Mouse (Mus musculus) E14TG2a.4 (cell line): ENCODE data around the gene Abcb9.

ENCODE experiments used
- H3K27me3 ChIP-seq: 2 replicates; pipeline ENCODE4 v1.6.1; 2014; ENCODE audit warnings: low read length, control low read depth; ENCODE audit not compliant: insufficient read depth
- H3K36me3 ChIP-seq: 2 replicates; pipeline ENCODE4 v1.6.1; 2014; ENCODE audit warnings: low read length, control low read depth; ENCODE audit not compliant: insufficient read depth
- H3K4me1 ChIP-seq: replicated peaks from 2 replicates; pipeline ENCODE4 v1.6.1; 2014; ENCODE audit warnings: low read depth, low read length, control low read depth
- H3K4me3 ChIP-seq: replicated peaks from 2 replicates; pipeline ENCODE4 v1.5.1; 2014; ENCODE audit warnings: mild to moderate bottlenecking, low read length
- H3K9me3 ChIP-seq: 2 replicates; pipeline ENCODE4 v1.6.1; 2014; ENCODE audit warnings: low read length, control low read depth
- CTCF ChIP-seq: conservative IDR thresholded peaks from 2 replicates; pipeline ENCODE4 v1.5.1; 2014; ENCODE audit warnings: low read length
- NANOG ChIP-seq: IDR thresholded peaks from 2 replicates; pipeline ENCODE4 v1.6.1; 2014; ENCODE audit warnings: borderline replicate concordance, low read length, mixed read lengths
- POU5F1 ChIP-seq: IDR thresholded peaks from 2 replicates; pipeline ENCODE4 v1.6.1; 2014; ENCODE audit warnings: low read length, borderline replicate concordance

The Abcb9 gene

DNA sequence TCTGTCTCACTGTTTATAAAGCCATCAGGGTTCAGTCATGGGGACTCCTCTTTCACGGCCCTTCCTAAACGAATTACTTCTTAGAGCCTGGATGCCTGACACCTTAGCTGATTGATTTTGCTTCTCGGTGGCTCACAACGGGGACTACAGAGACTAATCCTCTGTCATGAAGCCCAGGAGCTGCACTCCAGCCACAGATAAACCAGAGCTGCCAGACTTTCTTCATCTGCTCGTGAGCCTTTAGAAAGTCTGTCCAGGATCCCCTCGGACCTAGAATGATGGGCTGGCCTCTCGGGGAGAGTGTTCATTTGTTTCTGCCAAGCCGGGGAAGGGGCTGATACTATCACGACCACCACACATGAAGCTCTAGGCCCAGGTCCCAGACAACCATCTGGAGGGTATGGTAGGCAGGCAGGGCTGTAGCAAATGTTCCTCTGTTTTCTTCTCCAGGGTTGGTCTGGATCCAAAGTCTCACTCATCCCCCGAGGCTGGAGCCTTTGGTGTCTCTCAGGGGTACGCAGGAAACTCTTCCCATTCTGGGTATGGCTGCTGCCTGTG is 50.1 kb downstream of the Abcb9 start:
- Histone ChIP-seq H3K9me3 (no peaks in the 10 kb centered on the region), H3K27me3 (no peaks in the 10 kb centered on the region), H3K4me3 (no peak overlapping the region), H3K4me1 (peaks cover 27% of the 10 kb centered on the region), H3K36me3 (no peaks in the 10 kb centered on the region)
- TF ChIP-seq POU5F1 (no peak), CTCF (no peak), NANOG (no peak)

DNA sequence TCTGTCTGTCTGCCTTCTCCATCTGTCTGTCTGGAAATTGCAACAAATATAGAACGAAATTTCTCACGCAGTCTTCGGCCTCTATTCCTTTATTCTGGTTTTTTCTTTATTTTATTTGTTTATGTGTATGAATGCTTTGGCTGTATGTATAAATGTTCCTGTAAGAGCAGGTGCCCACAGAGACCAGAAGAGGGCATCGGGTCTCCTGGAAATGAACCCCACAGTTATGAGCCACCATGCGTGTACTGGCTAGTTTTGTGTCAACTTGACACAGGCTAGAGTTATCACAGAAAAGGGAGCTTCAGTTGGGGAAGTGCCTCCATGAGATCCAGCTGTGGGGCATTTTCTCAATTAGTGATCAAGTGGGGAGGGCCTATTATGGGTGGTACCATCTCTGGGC is 51.6 kb downstream of the Abcb9 start:
- H3K27me3 ChIP-seq: no peaks in the 10 kb centered on the region
- TF ChIP-seq CTCF: no peak
- no peak for TF ChIP-seq NANOG
- TF ChIP-seq POU5F1: no peak
- peaks cover 17% of the 10 kb centered on the region for H3K4me1 ChIP-seq
- no peaks in the 10 kb centered on the region for H3K9me3 ChIP-seq
- H3K4me3 ChIP-seq: no peak overlapping the region
- no peaks in the 10 kb centered on the region for H3K36me3 ChIP-seq

DNA sequence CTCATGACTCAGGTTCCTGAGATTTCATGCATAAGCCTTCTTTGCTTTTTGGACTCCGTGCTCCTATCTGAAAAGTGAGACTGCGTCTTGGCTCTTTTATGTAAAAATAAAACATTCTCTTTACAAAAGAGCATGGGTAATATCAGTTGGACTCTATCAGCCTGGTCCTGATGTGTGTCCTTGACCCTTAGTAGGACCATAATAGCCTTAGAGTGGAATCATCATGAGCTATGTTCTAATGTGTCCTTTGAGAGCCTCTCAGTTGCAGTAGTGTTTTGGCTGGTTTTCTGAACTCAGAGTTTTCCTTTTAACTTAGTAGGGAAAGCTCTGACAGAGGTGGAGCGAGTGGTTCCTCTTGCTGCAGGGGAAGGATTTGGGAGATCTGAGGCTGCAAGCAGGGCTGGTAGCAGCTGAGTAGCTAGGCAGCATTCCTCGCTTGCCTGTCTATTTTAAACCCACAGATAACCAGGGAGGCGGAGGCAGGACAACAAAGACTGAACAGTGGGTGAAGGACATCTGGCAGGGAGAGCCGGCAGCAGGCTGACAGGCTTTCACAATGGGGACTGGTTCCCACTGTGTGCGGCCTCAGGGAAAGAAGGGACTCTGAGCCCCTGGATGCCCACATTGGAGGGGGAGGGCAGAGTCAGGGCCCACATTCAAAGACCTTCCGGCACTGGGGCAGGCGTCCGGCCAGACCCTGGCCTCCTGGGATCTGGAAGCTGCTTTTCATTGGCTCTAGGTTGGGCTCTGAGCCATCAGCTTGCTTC is 52.2 kb downstream of the Abcb9 start:
- no peak for TF ChIP-seq POU5F1
- no peak for TF ChIP-seq NANOG
- TF ChIP-seq CTCF: no peak

DNA sequence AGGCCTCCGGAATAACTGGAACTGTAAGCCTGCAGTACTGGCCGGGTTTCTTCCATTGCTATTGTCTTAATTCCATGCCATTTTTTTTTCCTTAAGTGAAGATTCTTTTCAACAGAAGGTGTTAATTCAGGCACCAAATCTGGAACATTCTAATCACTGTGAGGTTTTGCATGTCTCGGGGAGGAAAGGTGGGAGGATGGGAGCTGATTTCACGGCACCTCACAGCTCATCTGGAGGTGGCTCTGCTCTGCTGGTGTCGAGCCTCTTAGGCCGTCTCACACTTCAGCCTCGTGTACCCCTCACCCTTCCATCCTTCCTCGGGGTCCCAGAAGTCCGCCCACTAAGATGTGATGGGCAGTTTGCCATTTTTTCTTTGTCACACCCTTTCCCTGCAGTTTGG is 54.5 kb downstream of the Abcb9 start:
- TF ChIP-seq NANOG (no peak), POU5F1 (no peak), CTCF (no peak)
- Histone ChIP-seq H3K4me3 (no peak overlapping the region), H3K36me3 (no peaks in the 10 kb centered on the region), H3K9me3 (no peaks in the 10 kb centered on the region), H3K27me3 (no peaks in the 10 kb centered on the region), H3K4me1 (0 out of 2 replicates have a peak, but pooled peaks cover 4% of the 10 kb centered on the region)

More for the DNA sequence above, 52.2 kb downstream of the Abcb9 start:
- H3K9me3 ChIP-seq: no peaks in the 10 kb centered on the region
- no peak overlapping the region for H3K4me3 ChIP-seq
- H3K4me1 ChIP-seq: peaks cover 17% of the 10 kb centered on the region
- H3K27me3 ChIP-seq: no peaks in the 10 kb centered on the region
- H3K36me3 ChIP-seq: no peaks in the 10 kb centered on the region

DNA sequence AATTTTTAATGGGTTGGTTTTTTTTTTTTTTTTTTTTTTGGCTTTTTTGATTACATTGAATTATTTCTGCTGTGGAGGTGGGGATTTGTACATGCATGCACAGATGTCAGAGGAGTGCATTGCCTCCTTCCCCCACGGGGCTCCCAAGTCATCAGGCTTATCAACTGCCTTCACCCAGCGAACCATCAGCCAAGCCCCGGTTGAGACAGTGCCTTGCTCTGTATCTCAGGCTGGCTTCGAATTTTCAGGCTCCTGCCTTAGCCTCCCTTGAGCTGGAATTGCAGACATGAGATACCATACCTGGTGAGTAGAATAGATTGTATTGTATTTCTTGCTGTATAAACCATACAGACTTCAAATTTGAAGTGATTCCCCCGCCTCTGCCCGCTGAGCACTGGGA is 56.0 kb downstream of the Abcb9 start:
- no peaks in the 10 kb centered on the region for H3K9me3 ChIP-seq
- no peaks in the 10 kb centered on the region for H3K36me3 ChIP-seq
- no peak overlapping the region for H3K4me3 ChIP-seq
- H3K4me1 ChIP-seq: 0 out of 2 replicates have a peak, but pooled peaks cover 4% of the 10 kb centered on the region
- 0 out of 2 replicates have a peak, but pooled peaks cover 3% of the 10 kb centered on the region for H3K27me3 ChIP-seq
- no peak for TF ChIP-seq CTCF
- no peak for TF ChIP-seq NANOG
- no peak for TF ChIP-seq POU5F1

DNA sequence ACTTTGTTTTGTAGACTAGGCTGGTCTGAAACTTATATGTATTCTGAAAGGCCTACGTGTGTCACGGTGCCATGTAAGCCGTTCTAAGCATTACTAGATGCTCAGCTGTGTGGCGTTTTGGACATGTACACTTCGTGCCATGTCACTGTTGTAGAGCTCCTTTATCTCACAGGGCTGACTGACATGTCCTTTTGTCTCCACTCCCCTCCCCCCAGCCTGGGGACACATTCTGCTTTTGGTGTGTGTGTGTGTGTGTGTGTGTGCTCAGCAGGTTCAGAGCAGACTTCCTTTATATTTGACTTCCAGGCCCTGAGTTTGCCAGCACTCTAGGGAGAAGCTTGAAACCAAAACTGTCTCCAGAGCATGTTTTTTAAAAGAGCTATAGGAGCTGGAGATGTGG is 58.8 kb downstream of the Abcb9 start:
- TF ChIP-seq NANOG (no peak), POU5F1 (no peak), CTCF (no peak)

DNA sequence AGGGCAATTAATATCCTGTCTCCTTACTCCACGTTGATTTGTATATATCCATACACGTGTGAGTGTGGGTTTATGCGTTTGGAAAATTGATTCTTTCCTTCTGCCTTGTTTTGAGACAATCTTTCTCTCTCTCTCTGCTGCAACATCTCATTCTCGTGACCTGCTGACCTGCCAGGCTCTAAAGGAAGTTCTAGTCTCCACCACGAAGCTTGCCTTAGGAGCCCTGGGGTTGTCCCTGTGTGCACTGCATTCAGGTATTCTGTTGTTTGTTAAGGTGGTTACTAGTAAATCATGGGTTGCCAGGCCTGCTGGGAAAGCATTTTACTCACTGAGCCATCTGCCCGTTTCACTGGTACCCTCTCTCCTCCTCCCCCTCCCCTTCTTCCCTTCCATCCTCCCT is 59.3 kb downstream of the Abcb9 start:
- H3K36me3 ChIP-seq: no peaks in the 10 kb centered on the region
- H3K27me3 ChIP-seq: 0 out of 2 replicates have a peak, but pooled peaks cover 8% of the 10 kb centered on the region
- H3K4me3 ChIP-seq: no peak overlapping the region
- TF ChIP-seq CTCF (no peak), POU5F1 (no peak)
- peaks cover 6% of the 10 kb centered on the region for H3K4me1 ChIP-seq
- no peaks in the 10 kb centered on the region for H3K9me3 ChIP-seq

More for the DNA sequence above, 58.8 kb downstream of the Abcb9 start:
- H3K9me3 ChIP-seq: no peaks in the 10 kb centered on the region
- H3K27me3 ChIP-seq: 0 out of 2 replicates have a peak, but pooled peaks cover 5% of the 10 kb centered on the region
- H3K36me3 ChIP-seq: no peaks in the 10 kb centered on the region
- no peak overlapping the region for H3K4me3 ChIP-seq
- H3K4me1 ChIP-seq: 0 out of 2 replicates have a peak, but pooled peaks cover 4% of the 10 kb centered on the region

DNA sequence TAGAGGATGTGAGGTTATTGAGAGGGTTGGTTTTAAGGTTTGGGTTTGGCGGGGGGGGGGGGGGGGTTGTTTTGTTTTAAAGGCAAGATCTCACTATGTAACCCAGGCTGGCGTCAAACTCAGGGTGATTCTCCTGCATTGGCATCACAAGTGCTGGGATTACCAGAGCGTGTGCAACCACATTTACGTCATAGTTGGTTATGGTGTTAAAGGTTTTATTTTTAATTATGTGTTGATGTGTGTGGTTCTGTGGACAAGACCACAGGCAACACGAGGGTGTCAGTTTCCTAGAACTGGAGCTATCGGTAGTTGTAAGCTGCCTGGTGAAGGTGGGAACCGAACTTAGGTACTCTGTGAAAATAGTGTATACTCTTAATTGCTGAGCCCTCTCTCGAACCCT is 59.8 kb downstream of the Abcb9 start:
- no peak overlapping the region for H3K4me3 ChIP-seq
- no peak for TF ChIP-seq NANOG
- no peak for TF ChIP-seq CTCF
- no peak for TF ChIP-seq POU5F1
- no peaks in the 10 kb centered on the region for H3K9me3 ChIP-seq
- H3K4me1 ChIP-seq: peaks cover 8% of the 10 kb centered on the region
- H3K27me3 ChIP-seq: 0 out of 2 replicates have a peak, but pooled peaks cover 12% of the 10 kb centered on the region
- no peaks in the 10 kb centered on the region for H3K36me3 ChIP-seq

DNA sequence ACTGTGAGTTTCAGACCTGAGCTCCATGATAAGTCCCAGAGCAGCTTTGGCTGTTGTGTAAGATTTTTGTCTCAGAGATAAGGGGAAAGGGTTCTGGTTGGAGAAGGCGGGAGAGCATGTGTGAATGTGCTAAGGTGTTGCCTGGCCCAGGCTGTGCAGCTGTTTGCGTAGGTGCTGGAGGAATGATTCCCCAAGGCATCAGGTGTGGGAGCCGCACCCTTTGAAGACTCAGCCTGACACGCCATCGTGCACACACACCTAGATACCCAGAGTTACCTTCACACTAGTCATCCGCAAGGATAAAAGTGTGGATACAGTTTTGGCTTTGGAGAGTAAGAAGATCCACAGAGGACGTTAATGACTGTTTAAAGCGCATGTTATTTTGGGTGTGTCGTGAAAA is 60.2 kb downstream of the Abcb9 start:
- TF ChIP-seq POU5F1: no peak
- TF ChIP-seq NANOG: no peak
- TF ChIP-seq CTCF: no peak

More for the DNA sequence above, 60.2 kb downstream of the Abcb9 start:
- no peaks in the 10 kb centered on the region for H3K36me3 ChIP-seq
- no peak overlapping the region for H3K4me3 ChIP-seq
- H3K9me3 ChIP-seq: no peaks in the 10 kb centered on the region
- H3K27me3 ChIP-seq: 0 out of 2 replicates have a peak, but pooled peaks cover 12% of the 10 kb centered on the region
- peaks cover 12% of the 10 kb centered on the region for H3K4me1 ChIP-seq
